Mouse (Mus musculus) lung, postnatal 4 days (tissue): ENCODE measurements around the gene Tecpr1.

Source experiments
- DNase-seq, 2 experiments: peaks; one replicate each; pipeline ENCODE4 v3.0.0; 2021

Tecpr1 gene

GRCm38 (mm10) chr5:144251876-144252577, 28.6 kb upstream of the Tecpr1 start:
- no peak for DNase-seq

- DNase-seq, result no peak
These were observed 26.5 kb upstream of the Tecpr1 start for GRCm38 (mm10) chr5:144249871-144250270.

- peak; percentile 59 to 71 for DNase-seq
These were observed 24.6 kb upstream of the Tecpr1 start for GRCm38 (mm10) chr5:144247906-144248585.

- no peak for DNase-seq
These were observed 23.9 kb upstream of the Tecpr1 start for GRCm38 (mm10) chr5:144247307-144247706.

GRCm38 (mm10) chr5:144246669-144247068, 23.3 kb upstream of the Tecpr1 start:
- no peak for DNase-seq

- DNase-seq, result no peak
These were observed 22.2 kb upstream of the Tecpr1 start for GRCm38 (mm10) chr5:144245592-144245991.

- DNase-seq, result no peak
These were observed 20.6 kb upstream of the Tecpr1 start, which contains the start of gene Bri3 for GRCm38 (mm10) chr5:144243901-144244487. Gene Bri3 (plus strand): TSS chr5:144244437.

GRCm38 (mm10) chr5:144238969-144239368, 15.6 kb upstream of the Tecpr1 start:
- DNase-seq, result no peak

- no peak for DNase-seq
These were observed 11.3 kb upstream of the Tecpr1 start for GRCm38 (mm10) chr5:144234714-144235113.

- DNase-seq, result no peak
These were observed 10.8 kb upstream of the Tecpr1 start for GRCm38 (mm10) chr5:144234222-144234621.

- DNase-seq, result no peak
These were observed 9.1 kb upstream of the Tecpr1 start for GRCm38 (mm10) chr5:144232531-144232930.

- no peak for DNase-seq
These were observed 8.0 kb upstream of the Tecpr1 start for GRCm38 (mm10) chr5:144231410-144231809.

- DNase-seq, result no peak
These were observed 6.8 kb upstream of the Tecpr1 start for GRCm38 (mm10) chr5:144230216-144230615.

GRCm38 (mm10) chr5:144226220-144226619, 2.8 kb upstream of the Tecpr1 start:
- DNase-seq, result no peak

- no peak for DNase-seq
These were observed 743 bp upstream of the Tecpr1 start for GRCm38 (mm10) chr5:144223899-144224816.

- DNase-seq, result peak; percentile 73 to 83
These were observed 458 bp downstream of the Tecpr1 start for GRCm38 (mm10) chr5:144222811-144223502.

- DNase-seq, result peak; percentile 52
These were observed 2.1 kb downstream of the Tecpr1 start for GRCm38 (mm10) chr5:144221305-144221704.

GRCm38 (mm10) chr5:144219936-144220335, 3.5 kb downstream of the Tecpr1 start:
- DNase-seq, result no peak

GRCm38 (mm10) chr5:144219306-144219705, 4.1 kb downstream of the Tecpr1 start:
- DNase-seq, result peak; percentile 44 to 57

GRCm38 (mm10) chr5:144218061-144218460, 5.4 kb downstream of the Tecpr1 start:
- no peak for DNase-seq

GRCm38 (mm10) chr5:144215992-144216391, 7.4 kb downstream of the Tecpr1 start:
- DNase-seq, result no peak

- peak; percentile 57 to 76 for DNase-seq
These were observed 9.0 kb downstream of the Tecpr1 start for GRCm38 (mm10) chr5:144214453-144214852.
